ENCODE assay signal across 33 mouse cellular contexts in genomic region chr2:85033121-85033520, GRCm38 (mm10). TPM values are rescaled to one million over a fixed set of nuclear protein-coding genes. Genes with fewer than 3 reads are reported as not detected.
DNase-seq lines count a peak whose midpoint lies in the region; ATAC-seq and TF ChIP-seq lines count a peak whose summit lies in the region.
"Had no signal": no experiment of that assay in that cellular context is flagged by ENCODE, and none has a peak within 500 bp of the region (broad histone marks: within the 10 kb centered on the region; RNA-seq: fewer than 3 reads in every experiment).

No protein-coding gene starts in this region.

- WGBS in midbrain, embryonic 11.5 days, result 89% methylated on average over 2 of the region's 2 CpGs
- 89% methylated on average over 2 of the region's 2 CpGs for WGBS in midbrain, embryonic 10.5 days

- peak; percentile 44 for DNase-seq in midbrain, embryonic 11.5 days (ENCODE audit: low spot score, missing footprints)
- no peak for DNase-seq in midbrain, embryonic 10.5 days (ENCODE audit: low spot score)
- no peak for DNase-seq in testis, postnatal 14 days (ENCODE audit: low spot score)
- peak; percentile 72 for DNase-seq in NIH3T3 (ENCODE audit: low read depth)
- no peak for DNase-seq in right cerebral cortex, postnatal 36 days (ENCODE audit: low spot score in 2 of 2)
- no peak for DNase-seq in kidney, postnatal 25 days
- DNase-seq: adrenal gland, adult 8-10 months; adrenal gland, postnatal 25 days; cerebellum, adult 11-12 months; cerebellum, adult 8-10 months; cerebellum, postnatal 10 days; cerebellum, postnatal 36 days; forebrain, postnatal 0 days; gastrocnemius, postnatal 25 days; heart, adult 18-20 months; heart, postnatal 10 days; heart, postnatal 36 days had no signal

- no peak overlapping the region for H3K27ac ChIP-seq in midbrain, embryonic 11.5 days (ENCODE audit: low read depth, low read length)
- no peak overlapping the region for H3K27ac ChIP-seq in midbrain, embryonic 10.5 days (replicated peaks)
- H3K27ac ChIP-seq in testis, adult 2 months (ENCODE audit: control insufficient read depth, insufficient read depth, low read depth, low read length), result no peak overlapping the region
- H3K27ac ChIP-seq: embryonic facial prominence, embryonic 12.5 days; embryonic facial prominence, embryonic 15.5 days; heart, embryonic 15.5 days; hindbrain, embryonic 10.5 days; hindbrain, embryonic 13.5 days had no signal

- TF ChIP-seq CTCF in testis, adult 2 months (IDR thresholded peaks at IDR 0.05; ENCODE audit: control insufficient read depth, insufficient read depth, insufficient replicate concordance, low read depth, low read length), result no peak

- TF ChIP-seq POLR2A in testis, adult 2 months (IDR thresholded peaks at IDR 0.05; ENCODE audit: control insufficient read depth, low read depth, low read length), result no peak

- H3K9ac ChIP-seq in midbrain, embryonic 11.5 days (ENCODE audit: low read length), result no peak overlapping the region
- H3K9ac ChIP-seq: embryonic facial prominence, embryonic 12.5 days; embryonic facial prominence, embryonic 15.5 days; forebrain, postnatal 0 days; heart, embryonic 12.5 days; heart, embryonic 15.5 days; hindbrain, embryonic 13.5 days had no signal

- no peak for ATAC-seq in midbrain, embryonic 11.5 days (ENCODE audit: low FRiP score)
- ATAC-seq: CD4-positive, CD25-positive, alpha-beta regulatory T cell, adult 4 months; forebrain, embryonic 14.5 days; forebrain, postnatal 0 days; hindbrain, embryonic 16.5 days had no signal

- H3K9me3 ChIP-seq in midbrain, embryonic 11.5 days (ENCODE audit: control insufficient read depth, low read length), result no peaks in the 10 kb centered on the region
- H3K9me3 ChIP-seq in midbrain, embryonic 10.5 days (replicated peaks), result no peaks in the 10 kb centered on the region
- H3K9me3 ChIP-seq: embryonic facial prominence, embryonic 12.5 days; embryonic facial prominence, embryonic 15.5 days; heart, embryonic 12.5 days; heart, embryonic 15.5 days; hindbrain, embryonic 10.5 days; hindbrain, embryonic 13.5 days had no signal

- no peak overlapping the region for H3K4me2 ChIP-seq in midbrain, embryonic 11.5 days
- H3K4me2 ChIP-seq: embryonic facial prominence, embryonic 12.5 days; embryonic facial prominence, embryonic 15.5 days; heart, embryonic 12.5 days; heart, embryonic 15.5 days; hindbrain, embryonic 13.5 days had no signal

- H3K36me3 ChIP-seq in midbrain, embryonic 11.5 days (ENCODE audit: control insufficient read depth, insufficient read depth, low read length), result no peaks in the 10 kb centered on the region
- no peaks in the 10 kb centered on the region for H3K36me3 ChIP-seq in midbrain, embryonic 10.5 days
- no peaks in the 10 kb centered on the region for H3K36me3 ChIP-seq in testis, adult 2 months (ENCODE audit: control insufficient read depth, insufficient read depth, low read length)
- H3K36me3 ChIP-seq: embryonic facial prominence, embryonic 12.5 days; embryonic facial prominence, embryonic 15.5 days; heart, embryonic 12.5 days; heart, embryonic 15.5 days; hindbrain, embryonic 10.5 days; hindbrain, embryonic 13.5 days had no signal

- peaks cover 7% of the 10 kb centered on the region for H3K4me1 ChIP-seq in midbrain, embryonic 11.5 days (ENCODE audit: control insufficient read depth, insufficient read depth, low read length)
- H3K4me1 ChIP-seq in midbrain, embryonic 10.5 days, result peaks cover 19% of the 10 kb centered on the region
- H3K4me1 ChIP-seq in testis, adult 2 months (ENCODE audit: control insufficient read depth, insufficient read depth, low read length), result peaks cover 3% of the 10 kb centered on the region; the same call in 1 of the 2 replicates

- H3K27me3 ChIP-seq in midbrain, embryonic 11.5 days (ENCODE audit: control insufficient read depth, insufficient read depth, low read length), result no peaks in the 10 kb centered on the region
- H3K27me3 ChIP-seq in midbrain, embryonic 10.5 days (ENCODE audit: low read depth, poor library complexity, severe bottlenecking), result no peaks in the 10 kb centered on the region
- H3K27me3 ChIP-seq in testis, adult 2 months (ENCODE audit: control insufficient read depth, insufficient read depth, low read length), result no peaks in the 10 kb centered on the region
- H3K27me3 ChIP-seq: embryonic facial prominence, embryonic 12.5 days; embryonic facial prominence, embryonic 15.5 days; heart, embryonic 12.5 days; heart, embryonic 15.5 days; hindbrain, embryonic 13.5 days had no signal

- H3K4me3 ChIP-seq in midbrain, embryonic 11.5 days (ENCODE audit: low read depth, low read length), result no peak overlapping the region
- no peak overlapping the region for H3K4me3 ChIP-seq in midbrain, embryonic 10.5 days
- H3K4me3 ChIP-seq in testis, adult 2 months (ENCODE audit: control insufficient read depth, low read depth, low read length), result peak overlapping the region; percentile 80
- H3K4me3 ChIP-seq: embryonic facial prominence, embryonic 12.5 days; embryonic facial prominence, embryonic 15.5 days; heart, embryonic 12.5 days; heart, embryonic 15.5 days; hindbrain, embryonic 10.5 days; hindbrain, embryonic 13.5 days had no signal

RNA-seq across cellular contexts. Expression of gene Ssrp1, which starts 3.9 kb away (rescaled TPM):
- 345 and 352 TPM in 2 replicates for polyA plus RNA-seq in midbrain, embryonic 11.5 days (2014; fragmentation: Nextera tagmentation; extraction: Ambion mirVana)
- polyA plus RNA-seq in midbrain, embryonic 10.5 days (2016; fragmentation: Nextera tagmentation; extraction: Ambion mirVana), result 392 and 411 TPM in 2 replicates
- 109 and 120 TPM in 2 replicates for polyA plus RNA-seq in testis, adult 2 months (2012; rRNA removed)

RNA-seq across cellular contexts. Expression of gene P2rx3, which starts 4.1 kb away (rescaled TPM):
- polyA plus RNA-seq in midbrain, embryonic 11.5 days (2014; fragmentation: Nextera tagmentation; extraction: Ambion mirVana), result 2.8 and 3.0 TPM in 2 replicates
- 4.7 and 6.2 TPM in 2 replicates for polyA plus RNA-seq in midbrain, embryonic 10.5 days (2016; fragmentation: Nextera tagmentation; extraction: Ambion mirVana)
- polyA plus RNA-seq in testis, adult 2 months (2012; rRNA removed), result 86.4 and 103 TPM in 2 replicates

RNA-seq across cellular contexts. Expression of gene Tnks1bp1, which starts 14.7 kb away (rescaled TPM):
- 8.1 and 9.6 TPM in 2 replicates for polyA plus RNA-seq in midbrain, embryonic 11.5 days (2014; fragmentation: Nextera tagmentation; extraction: Ambion mirVana)
- 29.9 and 33.7 TPM in 2 replicates for polyA plus RNA-seq in midbrain, embryonic 10.5 days (2016; fragmentation: Nextera tagmentation; extraction: Ambion mirVana)
- polyA plus RNA-seq in testis, adult 2 months (2012; rRNA removed), result 7.4 and 8.4 TPM in 2 replicates

RNA-seq across cellular contexts. Expression of gene Prg3, which starts 45.1 kb away (rescaled TPM):
- not detected in 2 replicates for polyA plus RNA-seq in midbrain, embryonic 11.5 days (2014; fragmentation: Nextera tagmentation; extraction: Ambion mirVana)
- polyA plus RNA-seq in midbrain, embryonic 10.5 days (2016; fragmentation: Nextera tagmentation; extraction: Ambion mirVana), result not detected in 2 replicates
- polyA plus RNA-seq in testis, adult 2 months (2012; rRNA removed), result not detected in 2 replicates
- polyA plus RNA-seq: brain, embryonic 14.5 days; C2C12; CD4-positive, CD25-positive, alpha-beta regulatory T cell, adult 4 months; cortical plate, adult 2 months; embryonic facial prominence, embryonic 12.5 days; embryonic facial prominence, embryonic 15.5 days; forebrain, embryonic 11.5 days; forebrain, embryonic 14.5 days; forebrain, postnatal 0 days; frontal cortex, adult 2 months; gonadal fat pad, adult 2 months; heart, embryonic 15.5 days; hindbrain, embryonic 10.5 days; hindbrain, embryonic 13.5 days; hindbrain, embryonic 16.5 days had no signal

RNA-seq across cellular contexts. Expression of gene Prg2, which starts 52.9 kb away (rescaled TPM):
- polyA plus RNA-seq in midbrain, embryonic 11.5 days (2014; fragmentation: Nextera tagmentation; extraction: Ambion mirVana), result 0.22 and 0.52 TPM in 2 replicates
- 0.32 TPM in 1 of 2 replicates, not detected in the other for polyA plus RNA-seq in midbrain, embryonic 10.5 days (2016; fragmentation: Nextera tagmentation; extraction: Ambion mirVana)
- polyA plus RNA-seq in testis, adult 2 months (2012; rRNA removed), result not detected in 2 replicates
- polyA plus RNA-seq: C2C12; CD4-positive, CD25-positive, alpha-beta regulatory T cell, adult 4 months; cortical plate, adult 2 months; embryonic facial prominence, embryonic 15.5 days; forebrain, embryonic 11.5 days; forebrain, embryonic 14.5 days; forebrain, postnatal 0 days; frontal cortex, adult 2 months; hindbrain, embryonic 10.5 days; hindbrain, embryonic 16.5 days had no signal

Comparison
In these comparisons a context has a peak if more than half of its experiments do, and no peak if none do; other contexts are left out.
1. DNase-seq: peak in midbrain, embryonic 11.5 days (single experiment) and NIH3T3 (single experiment); none in midbrain, embryonic 10.5 days (single experiment), testis, postnatal 14 days (single experiment), right cerebral cortex, postnatal 36 days (0 of 2) and kidney, postnatal 25 days (0 of 2).
2. RNA of gene P2rx3, which starts 4.1 kb away (polyA plus RNA-seq): 86.4 to 103 TPM in testis, adult 2 months; 4.7 to 6.2 TPM in midbrain, embryonic 10.5 days and 2.8 to 3.0 TPM in midbrain, embryonic 11.5 days; every median in the first group is over 10 times any median in the second.